Mouse (Mus musculus) left cerebral cortex, adult 2 months (tissue): ENCODE data around the gene Synpo2l. TPM values are rescaled to one million over a fixed set of nuclear protein-coding genes. Genes with fewer than 3 reads are reported as not detected.
A peak's percentile ranks its signal among the peaks of the same experiment; 100 is the strongest.

ENCODE experiments used
- DNase-seq, 2 experiments: peaks; one replicate each; pipeline ENCODE4 v3.0.0; 2021 to 2022; ENCODE audit warnings: low spot score in 2 of 2, mixed read lengths in 1 of 2; ENCODE audit errors: extremely low spot score in 1 of 2
- H3K27ac ChIP-seq: fragments of 200-600 bp; 2 replicates; pipeline ENCODE4 v1.8.1; 2022
- H3K4me3 ChIP-seq: fragments of 200-600 bp; 2 replicates; pipeline ENCODE4 v1.8.1; 2022
- CTCF ChIP-seq: fragments of 200-600 bp; IDR thresholded peaks from 2 replicates; pipeline ENCODE4 v1.8.1; 2022; ENCODE audit warnings: antibody characterized with exemption, mild to moderate bottlenecking, moderate library complexity
- intact Hi-C: fragments of 180-260 bp; cut with DNase I; formaldehyde crosslinking; loops from one replicate; pipeline ENCODE4 v1.15.1; 2025
- total RNA-seq, 2 experiments: library from RNA; stranded (reverse); gene quantifications; 2 replicates each; pipeline ENCODE4 v1.2.3; 2021

Synpo2l gene
- total RNA-seq, 2 experiments from 2014 or later = 0.21 to 0.23 TPM

DNA sequence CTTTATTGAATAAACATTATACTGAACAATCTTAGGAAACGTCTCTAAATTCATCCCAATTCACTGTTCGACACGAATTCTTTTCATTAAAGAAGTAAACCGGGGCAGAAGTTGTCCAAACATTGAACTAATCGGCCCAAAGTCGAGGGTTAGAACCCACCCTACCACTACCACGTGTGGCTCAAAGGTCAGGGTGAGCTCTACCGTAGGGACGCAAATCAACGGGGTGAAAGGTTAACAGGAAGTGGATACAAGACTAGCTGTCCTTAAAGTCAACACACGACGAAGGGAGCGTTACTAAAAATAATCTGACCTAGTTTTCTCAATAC lies 5.5 kb upstream of the Synpo2l start:
- H3K4me3 ChIP-seq = peak overlapping the region; percentile 76
- H3K27ac ChIP-seq = peak overlapping the region; percentile 63; the same call in 1 of the 2 replicates
- no peak; the same call in 1 of the 2 replicates for TF ChIP-seq CTCF
- peak; percentile 43 to 56 for DNase-seq
- intact Hi-C loops = no loop called here

DNA sequence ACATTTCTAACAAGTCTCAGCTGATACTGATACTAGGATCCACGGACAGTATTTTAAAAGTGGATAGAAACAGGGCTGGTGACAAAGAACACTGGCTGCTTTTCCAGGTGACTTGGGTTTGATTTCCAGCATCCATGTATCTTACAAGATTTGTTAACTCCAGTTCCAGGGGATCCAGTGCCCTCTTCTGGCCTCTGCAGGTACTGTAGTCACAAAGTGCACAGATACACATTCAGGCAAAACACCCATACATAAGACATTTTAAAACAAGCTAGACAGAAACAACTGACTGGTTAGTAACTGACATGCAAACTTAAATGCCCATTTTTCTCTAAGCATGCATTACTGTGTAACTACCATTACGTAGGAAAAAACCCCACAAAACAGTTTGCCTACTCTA lies 4.8 kb upstream of the Synpo2l start:
- TF ChIP-seq CTCF = peak; percentile 43
- DNase-seq = no peak
- intact Hi-C loops = no loop called here
- Histone ChIP-seq H3K4me3 (no peak overlapping the region), H3K27ac (no peak overlapping the region)

DNA sequence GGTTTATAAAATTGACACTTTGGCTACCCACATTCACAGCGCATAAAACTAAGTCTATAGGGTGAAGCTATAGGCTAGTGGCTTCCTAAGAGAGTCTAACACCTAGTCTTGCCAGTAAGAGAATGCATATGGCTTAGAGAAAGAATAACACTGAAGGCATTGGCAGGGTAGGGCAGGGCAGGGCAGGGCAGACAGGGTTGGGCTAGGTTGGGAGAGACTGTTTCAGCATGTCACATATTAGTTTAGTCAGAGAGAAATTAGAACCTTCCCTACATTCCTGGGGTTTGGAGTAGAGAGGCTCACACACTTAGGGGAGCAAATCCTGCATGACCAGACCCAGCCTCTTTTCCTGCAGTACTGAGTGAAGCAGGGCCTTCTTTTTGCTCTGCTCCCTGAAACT lies 685 bp downstream of the Synpo2l start:
- TF ChIP-seq CTCF = no peak
- Histone ChIP-seq H3K4me3 (no peak overlapping the region), H3K27ac (no peak overlapping the region)
- no peak for DNase-seq
- intact Hi-C loops = no loop called here

DNA sequence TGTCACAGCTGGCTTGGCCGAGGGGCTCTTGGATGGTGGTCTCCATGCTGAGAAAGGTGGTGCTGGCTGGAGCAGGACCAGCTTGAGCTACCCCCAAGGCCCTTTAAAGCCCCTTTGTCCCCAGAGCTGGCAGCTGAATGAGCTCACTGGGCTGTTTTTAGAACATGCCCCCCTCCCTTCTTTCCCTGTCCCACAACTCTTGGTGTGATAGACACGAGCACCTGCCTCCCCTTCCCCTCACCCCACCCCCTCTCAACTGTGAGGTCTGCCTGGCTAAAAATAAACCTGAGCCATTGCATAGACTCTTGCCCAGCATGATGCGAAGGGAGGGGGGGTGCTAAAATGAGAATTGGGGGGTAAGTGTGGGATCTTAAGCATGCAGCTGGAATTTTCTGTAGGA lies 3.7 kb downstream of the Synpo2l start:
- no peak for DNase-seq
- no peak for TF ChIP-seq CTCF
- intact Hi-C loops = no loop called here
- Histone ChIP-seq H3K4me3 (no peak overlapping the region), H3K27ac (no peak overlapping the region)

DNA sequence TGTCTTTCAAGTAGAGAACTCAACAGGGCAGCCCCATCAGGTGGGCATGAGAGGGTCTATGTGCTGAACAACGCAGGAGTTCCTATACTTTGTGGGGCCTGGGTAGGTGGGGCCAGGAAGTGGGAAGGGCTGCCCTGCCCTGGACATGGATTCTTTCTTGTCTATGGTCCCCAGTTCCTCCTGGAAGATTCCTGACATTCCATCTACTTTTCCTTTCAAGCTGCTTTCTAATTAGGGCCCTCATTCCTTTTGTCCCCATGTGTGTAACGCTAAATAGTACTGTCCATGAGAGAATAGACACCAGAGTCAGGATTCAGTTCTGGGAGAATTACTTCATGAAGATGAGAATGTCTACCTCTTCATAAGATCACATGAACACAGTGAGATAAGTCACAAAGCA lies 4.6 kb downstream of the Synpo2l start:
- no peak overlapping the region for H3K4me3 ChIP-seq
- TF ChIP-seq CTCF = no peak

DNA sequence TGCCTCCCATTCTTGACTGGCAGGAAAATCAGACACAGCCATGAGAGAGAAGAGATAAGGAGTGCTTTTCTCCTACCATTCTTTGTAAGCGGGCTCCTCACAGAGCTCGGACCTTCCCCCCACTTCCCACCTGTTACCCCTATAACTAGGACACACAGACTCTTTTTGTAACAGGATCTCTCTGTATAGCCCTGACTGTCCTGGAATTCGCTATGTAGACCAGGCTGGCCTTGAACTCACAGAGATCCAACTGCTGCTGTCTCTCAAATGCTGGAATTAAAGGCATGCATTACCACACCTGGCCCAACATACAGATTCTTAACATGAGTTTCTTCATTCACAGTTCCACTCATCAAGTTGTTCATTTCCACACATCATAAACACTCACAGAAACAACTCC lies 5.4 kb downstream of the Synpo2l start:
- TF ChIP-seq CTCF = no peak
- DNase-seq = no peak
- intact Hi-C loops = no loop called here
- Histone ChIP-seq H3K4me3 (no peak overlapping the region), H3K27ac (no peak overlapping the region)

More for the DNA sequence above, 4.6 kb downstream of the Synpo2l start:
- H3K27ac ChIP-seq = no peak overlapping the region
- no peak for DNase-seq
- intact Hi-C loops = no loop called here

DNA sequence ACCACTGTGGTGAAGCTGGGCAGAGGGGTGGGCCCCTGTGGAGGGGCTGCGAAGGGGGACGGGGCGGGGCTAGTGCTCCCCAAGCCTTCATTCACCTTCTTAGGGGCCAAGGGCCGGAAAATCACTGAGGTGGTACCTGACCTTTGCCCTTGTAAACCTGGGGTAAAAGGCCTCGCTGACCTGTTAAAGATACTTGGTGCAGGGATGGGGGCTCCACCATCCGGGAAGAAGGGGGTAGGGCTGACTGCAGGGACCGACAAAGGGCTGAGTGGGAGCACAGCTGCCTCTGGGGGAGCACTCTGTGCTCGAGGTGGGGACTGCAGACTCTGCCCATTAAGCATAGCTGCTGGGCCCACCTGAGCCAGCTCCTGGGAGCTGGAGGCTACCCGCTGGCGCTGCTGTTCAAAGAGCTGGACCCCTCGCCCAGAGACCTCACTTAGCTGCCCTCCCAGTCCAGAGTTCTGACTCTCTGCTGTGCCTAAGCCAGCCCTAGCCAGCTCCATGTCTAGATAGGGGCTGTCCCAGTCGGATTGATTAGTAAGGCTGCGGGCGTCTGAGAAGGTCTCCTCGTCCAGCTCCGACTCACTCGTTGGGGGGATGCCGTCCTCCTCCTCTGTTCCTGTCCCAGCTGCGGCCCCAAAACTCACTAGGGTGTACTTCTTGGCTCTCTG lies 6.4 kb downstream of the Synpo2l start:
- Histone ChIP-seq H3K4me3 (peak overlapping the region; percentile 92), H3K27ac (peak overlapping the region; percentile 94)
- intact Hi-C loops = loop anchor here (2.0 kb wide), 1 partner anchor 261 kb away; no protein-coding TSS in a partner anchor
- no peak for TF ChIP-seq CTCF
- no peak for DNase-seq

DNA sequence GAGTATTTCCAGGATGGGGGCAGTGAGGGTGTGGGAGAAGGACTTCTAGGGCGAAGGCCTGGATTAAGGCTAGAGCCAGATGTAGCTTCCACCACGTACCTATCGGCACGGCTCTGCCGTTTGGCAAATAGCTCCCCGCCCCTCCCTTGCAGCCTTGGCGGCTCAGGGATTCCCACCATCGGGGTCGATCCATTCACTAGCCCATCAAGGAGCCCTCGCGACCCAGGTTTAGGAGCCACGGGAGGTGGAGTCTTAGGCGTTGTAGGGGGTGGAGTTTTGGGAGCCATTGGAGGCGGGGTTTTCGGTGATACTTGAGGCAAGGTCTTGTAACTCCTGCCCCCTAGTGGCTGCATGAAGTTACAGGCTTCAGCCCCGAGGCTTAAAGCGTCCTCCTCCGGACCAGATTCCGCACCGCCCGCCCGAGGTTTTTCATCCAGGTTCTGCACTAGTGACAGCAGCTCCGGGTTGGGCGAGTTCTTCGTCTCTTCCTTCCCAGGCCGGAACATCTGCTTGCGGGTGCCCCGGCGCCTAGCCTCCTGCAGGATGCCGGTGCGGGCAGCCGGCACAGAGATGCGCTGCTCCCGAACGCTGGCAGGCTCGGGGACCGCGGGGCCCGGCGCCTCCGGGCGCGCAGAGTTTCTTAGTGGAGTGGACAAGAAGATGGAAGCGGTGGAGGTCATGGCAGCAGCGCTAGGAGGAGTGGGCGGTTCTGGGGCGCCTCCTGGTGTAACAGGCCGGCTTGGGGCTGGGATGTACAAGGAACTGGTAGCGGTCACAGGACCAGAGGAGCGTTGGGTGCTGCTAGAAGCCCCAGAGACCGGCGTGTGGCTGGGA lies 7.1 kb downstream of the Synpo2l start:
- intact Hi-C loops = loop anchor here (2.0 kb wide), 1 partner anchor 260 kb away; no protein-coding TSS in a partner anchor
- TF ChIP-seq CTCF = peak; percentile 85
- peak; percentile 90 to 91 for DNase-seq
- peak overlapping the region; percentile 92 for H3K4me3 ChIP-seq
- peak overlapping the region; percentile 94 for H3K27ac ChIP-seq

DNA sequence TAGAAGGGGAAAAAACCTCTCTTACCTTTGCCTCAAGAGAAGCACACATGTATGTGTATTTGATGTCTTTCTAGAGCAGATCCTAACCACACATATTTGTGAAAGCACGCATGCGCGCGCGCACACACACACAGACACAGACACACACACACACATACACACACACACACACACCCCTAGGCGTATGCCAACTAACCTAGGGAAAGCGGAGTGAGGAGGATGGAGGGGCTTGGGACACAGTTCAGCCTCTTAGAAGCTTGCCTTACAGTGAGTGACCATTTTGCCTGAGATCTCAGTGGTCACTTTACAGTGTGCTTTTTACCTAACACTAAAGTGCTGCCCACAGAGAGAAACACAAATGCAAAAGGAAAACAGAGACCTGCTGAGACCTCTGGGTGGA lies 8.5 kb downstream of the Synpo2l start:
- DNase-seq = no peak
- no peak for TF ChIP-seq CTCF
- Histone ChIP-seq H3K4me3 (no peak overlapping the region), H3K27ac (no peak overlapping the region)
- intact Hi-C loops = loop anchor here (2.0 kb wide), 1 partner anchor 259 kb away; no protein-coding TSS in a partner anchor

DNA sequence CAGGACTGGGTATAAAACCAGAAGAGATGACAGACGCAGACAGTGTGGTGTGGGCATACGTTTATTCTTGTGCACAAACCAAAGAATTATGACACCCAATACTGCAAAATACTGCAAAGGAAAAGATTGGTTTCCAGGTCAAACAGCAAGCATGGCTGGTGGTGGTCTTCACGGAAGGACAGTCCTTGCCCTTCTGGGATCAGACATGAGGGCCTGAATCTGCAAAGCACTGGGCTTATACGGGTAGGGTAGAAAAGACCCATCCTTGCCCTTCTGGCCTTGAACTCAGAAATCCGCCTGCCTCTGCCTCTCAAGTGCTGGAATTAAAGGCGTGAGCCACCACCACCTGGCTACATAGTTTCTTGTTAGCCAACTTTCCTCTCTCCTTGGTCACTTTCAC lies 9.3 kb downstream of the Synpo2l start:
- intact Hi-C loops = loop anchor here (1.0 kb wide), 1 partner anchor 83 kb away; no protein-coding TSS in a partner anchor
- TF ChIP-seq CTCF = no peak
- no peak overlapping the region for H3K27ac ChIP-seq
- no peak overlapping the region for H3K4me3 ChIP-seq
- DNase-seq = no peak

DNA sequence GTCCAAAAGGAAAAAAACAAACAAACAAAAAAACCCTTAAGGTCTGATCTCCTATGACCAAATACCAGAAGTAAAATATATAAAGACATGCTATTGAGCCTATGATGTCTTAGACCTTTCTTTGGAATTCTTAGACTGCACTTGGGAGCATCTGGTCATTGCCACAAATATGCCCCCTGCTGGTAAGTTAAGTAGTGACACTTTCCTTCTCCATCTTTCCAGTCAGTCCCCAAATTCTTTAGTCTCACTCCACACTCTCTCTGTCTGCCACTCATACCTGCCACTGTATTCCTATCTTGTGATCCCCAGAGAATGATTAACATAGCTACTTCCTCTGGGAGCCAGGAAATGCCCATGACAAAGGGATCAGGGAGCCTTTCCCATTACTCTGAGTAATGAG lies 9.8 kb downstream of the Synpo2l start:
- Histone ChIP-seq H3K4me3 (no peak overlapping the region), H3K27ac (no peak overlapping the region)
- peak; percentile 42 to 54 for DNase-seq
- intact Hi-C loops = loop anchor here (1.0 kb wide), 1 partner anchor 82 kb away; no protein-coding TSS in a partner anchor
- TF ChIP-seq CTCF = peak; percentile 84

DNA sequence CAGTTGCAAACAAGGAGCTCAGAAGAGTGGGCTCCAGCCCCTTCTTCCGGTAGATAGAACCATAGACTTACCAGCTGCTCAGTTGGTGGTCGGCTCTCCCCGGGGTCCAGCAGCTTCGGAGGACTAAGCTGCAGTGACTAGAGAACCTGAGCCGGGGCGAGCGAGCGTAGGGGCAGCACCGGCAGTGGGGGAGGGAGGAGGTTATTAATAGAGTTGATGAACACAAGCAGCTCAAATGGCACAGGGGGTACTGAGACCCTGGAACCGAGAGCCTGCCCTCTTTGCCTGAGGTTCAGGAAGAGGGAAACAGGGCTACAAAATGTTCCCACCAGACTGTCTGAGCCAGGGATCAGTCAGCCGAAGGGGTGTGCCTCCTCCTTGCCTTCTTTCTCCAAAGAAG lies 11.8 kb downstream of the Synpo2l start, which contains the start of gene Myoz1:
Myoz1 (minus strand) TSS at position 180 of the 400 bp plus-strand sequence.
- no peak for TF ChIP-seq CTCF
- intact Hi-C loops = no loop called here
- no peak within 1 kb of the TSS for H3K4me3 ChIP-seq
- DNase-seq = no peak
- H3K27ac ChIP-seq = no peak within 1 kb of the TSS
